Mouse (Mus musculus) cerebellum, postnatal 4 days (tissue): ENCODE measurements around the gene Polr1d.

ENCODE experiments used
- DNase-seq, 2 experiments: peaks; one replicate each; pipeline ENCODE4 v3.0.0; 2022; ENCODE audit warnings: low spot score in 2 of 2, mixed read lengths in 1 of 2

Gene Polr1d

DNA sequence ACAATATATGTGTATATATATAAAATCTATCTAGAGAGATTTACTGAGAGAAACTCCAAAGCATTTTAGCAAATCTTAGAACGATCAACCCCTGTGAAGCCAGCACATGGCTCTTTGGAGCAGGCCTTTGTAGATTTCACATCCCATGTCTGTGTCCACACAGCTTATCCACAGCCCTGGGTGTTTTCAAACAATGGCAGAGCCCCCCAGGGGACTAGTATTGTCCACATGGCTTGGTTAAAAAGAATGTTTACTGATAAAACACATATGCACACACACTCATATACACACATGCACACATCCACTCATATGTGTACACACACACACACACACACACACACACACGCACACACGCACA lies 58.2 kb downstream of the Polr1d start:
- DNase-seq, result no peak

- no peak for DNase-seq
These were observed 59.1 kb downstream of the Polr1d start for GRCm38 (mm10) chr5:147135994-147136393.

DNA sequence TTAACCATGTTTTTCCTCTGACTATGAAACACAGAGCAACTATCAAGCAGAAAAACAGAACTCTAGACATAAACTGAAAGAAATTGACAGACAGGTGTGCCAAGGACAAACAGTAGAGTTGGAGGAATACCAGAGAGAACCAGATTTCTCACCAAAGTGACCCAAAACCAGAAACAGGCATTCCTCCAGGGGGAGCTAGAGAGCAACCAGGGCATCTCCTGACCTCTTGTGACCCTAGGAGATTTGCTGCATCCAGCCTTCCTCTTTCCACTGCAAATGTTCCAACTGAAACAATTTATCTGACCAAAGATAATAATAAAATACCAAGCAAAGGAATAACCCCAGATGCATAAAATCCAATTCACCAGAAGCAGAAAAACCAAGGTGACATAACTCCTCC lies 70.5 kb downstream of the Polr1d start:
- DNase-seq, result no peak

DNA sequence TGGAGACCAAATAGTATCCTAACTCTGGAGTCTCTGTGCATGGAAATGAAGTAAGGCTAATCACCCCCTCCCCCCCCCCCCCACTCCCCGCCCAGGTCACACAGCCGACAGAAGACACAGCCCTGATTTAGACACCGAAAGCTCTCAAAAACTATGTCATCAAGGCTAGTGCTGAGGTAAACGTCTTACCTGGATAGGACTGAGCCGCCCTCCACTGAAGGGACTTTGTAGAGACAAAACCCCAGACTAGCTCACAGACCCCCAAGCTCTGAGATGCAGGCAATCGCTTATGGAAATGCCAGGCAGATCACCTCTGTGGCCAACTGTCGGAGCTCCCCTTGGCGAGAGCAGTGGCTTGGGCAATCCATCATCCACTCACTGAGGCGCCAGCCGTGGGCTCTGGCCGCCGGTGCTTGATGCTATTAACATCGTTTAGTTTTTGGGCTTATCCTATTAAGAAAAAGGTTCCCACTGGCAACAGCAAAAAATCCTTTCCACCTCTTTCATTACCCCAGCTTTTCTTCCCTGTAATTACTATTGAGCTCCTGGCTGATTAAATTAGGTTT lies 78.0 kb downstream of the Polr1d start:
- DNase-seq, result peak in 1 of 2 experiments; percentile 8

- peak in 1 of 2 experiments; percentile 16 for DNase-seq
These were observed 78.7 kb downstream of the Polr1d start for GRCm38 (mm10) chr5:147155449-147156133.

DNA sequence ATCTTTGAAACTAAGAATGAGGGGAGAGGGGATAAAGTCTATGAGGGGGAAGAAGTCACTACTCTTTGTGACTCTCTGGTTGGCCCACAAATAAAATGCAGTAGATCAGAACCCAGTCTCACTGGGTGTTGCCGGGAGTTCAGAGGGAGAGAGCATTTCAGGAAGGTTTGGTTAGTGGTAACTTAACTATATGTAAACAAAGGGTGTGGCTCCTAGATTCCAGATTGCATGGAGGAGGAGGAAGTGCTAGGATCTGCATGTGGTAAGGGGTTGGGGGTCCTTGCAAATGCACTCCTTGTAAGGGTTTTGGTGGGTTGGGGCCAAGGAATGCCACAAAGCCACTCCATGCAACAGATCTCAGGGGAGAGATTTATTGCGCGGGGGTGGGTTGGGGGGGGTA lies 79.5 kb downstream of the Polr1d start:
- DNase-seq, result no peak

GRCm38 (mm10) chr5:147157441-147157840 lies 80.6 kb downstream of the Polr1d start:
- DNase-seq, result no peak

DNA sequence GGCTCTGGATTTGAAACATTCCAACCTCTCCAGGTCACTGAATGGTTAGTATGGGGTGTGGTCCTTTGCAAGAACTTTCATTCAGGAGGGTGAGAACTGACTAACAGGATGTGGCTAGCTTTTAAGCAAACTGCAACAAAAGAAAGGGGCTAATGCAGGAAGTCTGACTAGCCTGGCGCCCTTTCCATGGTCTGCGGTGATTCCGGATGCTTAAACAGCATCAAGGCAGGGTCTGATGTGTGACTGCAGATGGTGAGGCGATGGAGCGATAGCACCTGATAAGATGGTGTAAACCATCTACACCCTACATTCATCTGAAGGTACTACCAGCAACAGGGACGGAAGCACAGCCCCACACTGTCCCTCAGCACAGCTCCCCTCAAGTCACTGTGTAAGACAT lies 82.5 kb downstream of the Polr1d start:
- DNase-seq, result no peak

GRCm38 (mm10) chr5:147159792-147160191 lies 82.9 kb downstream of the Polr1d start:
- DNase-seq, result no peak
